Mouse (Mus musculus) liver, adult 2 months (tissue): ENCODE results near the gene Hsp90b1.
"Not testable (repeated sequence)": the region's sequence is repeated elsewhere in the genome, so short reads cannot be mapped to it uniquely, and the experiment has no call there.

ENCODE experiments used
- CTCF ChIP-seq: fragments of 200-500 bp; IDR thresholded peaks from 2 replicates; pipeline ENCODE4 v1.5.1; 2011; ENCODE audit warnings: low read depth, low read length, control low read depth
- POLR2A ChIP-seq: fragments of 200-500 bp; IDR thresholded peaks from 2 replicates; pipeline ENCODE4 v1.6.1; 2011; ENCODE audit warnings: low read length, control low read depth; ENCODE audit not compliant: insufficient read depth; ENCODE audit errors: extremely low read depth

GRCm38 (mm10) chr10:86685179-86686016 is 19.9 kb downstream of the Hsp90b1 start:
- TF ChIP-seq CTCF, POLR2A: not testable (repeated sequence)
